Mouse (Mus musculus): Measurements from ENCODE around the gene Ncmap.

- TF ChIP-seq POLR2AphosphoS2 (IDR thresholded peaks at IDR 0.05; ENCODE audit: low read depth, low read length) (0 out of 2 replicates have a peak, but pooled peaks have one; percentile 25), POLR2A (IDR thresholded peaks at IDR 0.05; ENCODE audit: low read depth, low read length) (peak; percentile 83)
Measured at GRCm38 (mm10) chr4:135353066-135353793, 44.8 kb downstream of the Ncmap start, which contains the start of gene Srrm1.

Measured in CH12.LX (cell line).